Mouse (Mus musculus): ENCODE results near the gene Gm6657. TPM values are rescaled to one million over a fixed set of nuclear protein-coding genes. Genes with fewer than 3 reads are reported as not detected.

Gm6657 gene
- polyA plus RNA-seq, 1 experiment from 2014 or later, result not detected

DNA sequence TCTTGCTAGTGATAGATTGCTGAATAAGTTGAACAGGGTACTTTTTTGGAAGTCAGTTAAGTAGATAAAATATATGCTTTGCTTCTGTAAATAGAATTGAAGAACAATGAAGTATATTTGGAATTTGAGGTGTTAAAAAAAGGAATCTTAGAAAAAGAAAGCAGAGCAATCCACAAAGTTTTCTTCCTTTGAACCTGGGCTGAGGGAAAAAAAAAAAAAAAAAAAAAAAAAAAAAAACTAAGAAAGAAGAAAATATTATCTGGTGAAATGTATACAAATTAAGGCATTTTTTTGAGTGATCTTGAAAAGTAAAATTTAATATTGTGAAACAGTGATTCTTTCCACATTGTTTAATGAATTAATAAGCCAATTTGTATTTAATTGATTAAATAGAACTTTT is 38.5 kb downstream of the Gm6657 start:
- Histone ChIP-seq H3K36me3 (ENCODE audit: control insufficient read depth, insufficient read depth, low read length) (no peaks in the 10 kb centered on the region), H3K9ac (ENCODE audit: low read length) (no peak overlapping the region), H3K4me2 (ENCODE audit: low read depth, low read length) (no peak overlapping the region), H3K4me3 (replicated peaks; ENCODE audit: low read length) (no peak overlapping the region), H3K9me3 (replicated peaks; ENCODE audit: control insufficient read depth, low read length) (no peaks in the 10 kb centered on the region), H3K4me1 (ENCODE audit: control insufficient read depth, insufficient read depth, low read length) (no peaks in the 10 kb centered on the region), H3K27ac (ENCODE audit: low read length) (no peak overlapping the region), H3K27me3 (ENCODE audit: control insufficient read depth, insufficient read depth, low read length) (no peaks in the 10 kb centered on the region)
- no peak for ATAC-seq (ENCODE audit: insufficient read depth, low FRiP score)

DNA sequence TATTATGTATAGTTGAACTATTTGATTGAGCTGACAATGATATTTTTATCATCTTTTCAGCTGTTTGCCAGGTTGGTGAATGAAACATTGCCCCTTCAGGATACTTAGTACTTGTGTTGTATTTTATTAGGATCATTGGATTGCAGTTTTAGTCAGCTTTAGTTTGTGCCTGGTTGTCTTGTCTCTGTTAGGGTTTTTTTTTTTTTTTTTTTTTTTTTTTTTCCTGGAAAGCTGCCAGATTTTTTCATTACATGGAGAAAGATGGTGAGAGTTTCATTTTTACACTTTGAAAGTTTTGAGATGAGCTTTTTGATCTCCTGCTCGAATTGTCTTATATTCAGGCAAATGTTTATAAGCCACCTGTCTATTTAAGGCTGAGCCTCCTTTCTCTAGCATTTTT is 54.3 kb downstream of the Gm6657 start:
- Histone ChIP-seq H3K27ac (ENCODE audit: low read length) (no peak overlapping the region), H3K4me3 (replicated peaks; ENCODE audit: low read length) (no peak overlapping the region), H3K9ac (ENCODE audit: low read length) (no peak overlapping the region), H3K27me3 (ENCODE audit: control insufficient read depth, insufficient read depth, low read length) (no peaks in the 10 kb centered on the region), H3K4me1 (ENCODE audit: control insufficient read depth, insufficient read depth, low read length) (no peaks in the 10 kb centered on the region), H3K9me3 (replicated peaks; ENCODE audit: control insufficient read depth, low read length) (no peaks in the 10 kb centered on the region), H3K36me3 (ENCODE audit: control insufficient read depth, insufficient read depth, low read length) (no peaks in the 10 kb centered on the region), H3K4me2 (ENCODE audit: low read depth, low read length) (no peak overlapping the region)
- WGBS, result 47% methylated on average over 1 of the region's 1 CpGs
- no peak for ATAC-seq (ENCODE audit: insufficient read depth, low FRiP score)

DNA sequence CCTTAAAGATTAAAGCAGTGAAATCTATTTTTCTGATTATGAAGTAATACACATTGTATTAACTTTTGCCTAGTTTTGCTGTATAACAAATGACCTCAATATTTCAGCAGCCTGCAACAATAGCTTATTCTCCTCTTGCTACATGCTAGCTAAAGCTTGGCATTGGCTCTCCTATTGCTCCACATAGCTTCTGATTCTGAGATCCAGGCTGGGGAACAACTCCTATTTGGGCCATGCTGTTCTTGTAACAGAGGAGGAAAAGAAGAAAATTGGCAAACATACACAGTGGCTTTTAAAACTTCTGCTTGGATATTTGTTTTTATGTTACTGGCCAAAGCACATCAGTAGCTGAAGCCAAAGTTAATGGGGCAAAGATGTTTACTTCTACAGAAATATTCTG is 55.1 kb downstream of the Gm6657 start:
- ATAC-seq (ENCODE audit: insufficient read depth, low FRiP score), result no peak
- Histone ChIP-seq H3K4me3 (replicated peaks; ENCODE audit: low read length) (no peak overlapping the region), H3K27me3 (ENCODE audit: control insufficient read depth, insufficient read depth, low read length) (no peaks in the 10 kb centered on the region), H3K36me3 (ENCODE audit: control insufficient read depth, insufficient read depth, low read length) (no peaks in the 10 kb centered on the region), H3K9me3 (replicated peaks; ENCODE audit: control insufficient read depth, low read length) (no peaks in the 10 kb centered on the region), H3K4me1 (ENCODE audit: control insufficient read depth, insufficient read depth, low read length) (no peaks in the 10 kb centered on the region), H3K9ac (ENCODE audit: low read length) (no peak overlapping the region), H3K4me2 (ENCODE audit: low read depth, low read length) (no peak overlapping the region), H3K27ac (ENCODE audit: low read length) (no peak overlapping the region)

Other genes starting within 250 kb of the Gm6657 start
- gene Gphn, start 32.1 kb downstream of the Gm6657 start, polyA plus RNA-seq (2015; fragmentation: Nextera tagmentation; extraction: Ambion mirVana), result 18.3 and 20.7 TPM in 2 replicates